Mouse (Mus musculus) cerebral cortex, adult 2 months (tissue): ENCODE measurements around the gene AL732309.1.

ENCODE experiments used
- WGBS: fragments of 180-500 bp; shearing (Covaris S2); methylation state at CpG from one replicate; pipeline ENCODE4 v1.1.7; 2018; 5-methylcytosine and 5-hydroxymethylcytosine counted together

AL732309.1 gene

GRCm38 (mm10) chr2:25267746-25268309, 21.2 kb upstream of the AL732309.1 start:
- WGBS, result 71% methylated on average over 4 of the region's 4 CpGs

- 26% methylated on average over 2 of the region's 2 CpGs for WGBS
Measured at GRCm38 (mm10) chr2:25266720-25267119, 20.1 kb upstream of the AL732309.1 start.

GRCm38 (mm10) chr2:25265897-25266656, 19.4 kb upstream of the AL732309.1 start:
- WGBS, result 55% methylated on average over 6 of the region's 6 CpGs

GRCm38 (mm10) chr2:25264851-25265250, 18.2 kb upstream of the AL732309.1 start:
- WGBS, result 62% methylated on average over 3 of the region's 3 CpGs

- WGBS, result 77% methylated on average over 5 of the region's 5 CpGs
Measured at GRCm38 (mm10) chr2:25264286-25264660, 17.6 kb upstream of the AL732309.1 start.

- WGBS, result 33% methylated on average over 12 of the region's 12 CpGs
Measured at GRCm38 (mm10) chr2:25263623-25264285, 17.1 kb upstream of the AL732309.1 start.

- WGBS, result under 1% methylated on average over 82 of the region's 82 CpGs
Measured at GRCm38 (mm10) chr2:25262795-25263622, 16.3 kb upstream of the AL732309.1 start.

- WGBS, result under 1% methylated on average over 39 of the region's 39 CpGs
Measured at GRCm38 (mm10) chr2:25262291-25262767, 15.7 kb upstream of the AL732309.1 start, which contains the start of gene Tprn. TSS of gene Tprn (plus strand) at chr2:25262618.

GRCm38 (mm10) chr2:25261870-25262269, 15.2 kb upstream of the AL732309.1 start:
- 29% methylated on average over 12 of the region's 12 CpGs for WGBS

GRCm38 (mm10) chr2:25258887-25259286, 12.2 kb upstream of the AL732309.1 start:
- 59% methylated on average over 2 of the region's 2 CpGs for whole genome bisulfite sequencing

GRCm38 (mm10) chr2:25257250-25257649, 10.6 kb upstream of the AL732309.1 start:
- 77% methylated on average over 5 of the region's 5 CpGs for WGBS

- 39% methylated on average over 12 of the region's 12 CpGs for WGBS
Measured at GRCm38 (mm10) chr2:25256443-25257109, 9.9 kb upstream of the AL732309.1 start.

GRCm38 (mm10) chr2:25255284-25255779, 8.7 kb upstream of the AL732309.1 start, which contains the start of gene Tmem203:
TSS of gene Tmem203 (plus strand) at chr2:25255439.
- WGBS, result under 1% methylated on average over 39 of the region's 39 CpGs

GRCm38 (mm10) chr2:25252331-25252730, 5.7 kb upstream of the AL732309.1 start:
- 89% methylated on average over 1 of the region's 1 CpGs for WGBS

GRCm38 (mm10) chr2:25244144-25244543, 2.5 kb downstream of the AL732309.1 start:
- 86% methylated on average over 4 of the region's 4 CpGs for WGBS

- WGBS, result 64% methylated on average over 8 of the region's 8 CpGs
Measured at GRCm38 (mm10) chr2:25243342-25243741, 3.3 kb downstream of the AL732309.1 start.

- under 1% methylated on average over 48 of the region's 59 CpGs for WGBS
Measured at GRCm38 (mm10) chr2:25242101-25242506, 4.6 kb downstream of the AL732309.1 start, which contains the start of the genes Rnf208 and Cysrt1. TSS of gene Rnf208 (plus strand) at chr2:25242255. TSS of gene Cysrt1 (minus strand) at chr2:25242452.

- 20% methylated on average over 6 of the region's 6 CpGs for WGBS
Measured at GRCm38 (mm10) chr2:25241438-25241775, 5.3 kb downstream of the AL732309.1 start.

GRCm38 (mm10) chr2:25240723-25241437, 5.8 kb downstream of the AL732309.1 start:
- 1% methylated on average over 29 of the region's 29 CpGs for WGBS

GRCm38 (mm10) chr2:25240310-25240709, 6.4 kb downstream of the AL732309.1 start:
- WGBS, result 58% methylated on average over 8 of the region's 8 CpGs
